Mouse (Mus musculus) neural tube, embryonic 14.5 days (tissue): ENCODE data around the gene Ap1b1. TPM values are rescaled to one million over a fixed set of nuclear protein-coding genes. Genes with fewer than 3 reads are reported as not detected.

Experiments
- ATAC-seq: fragments of 200-750 bp; cut with Nextera tagmentation; 2 replicates; pipeline ENCODE4 v1.8.0; 2017; ENCODE audit warnings: low read depth, mild to moderate bottlenecking, moderate TSS enrichment, moderate library complexity
- H3K27ac ChIP-seq: fragments of 300-500 bp; sonication (generic); 2 replicates; pipeline ENCODE4 v1.5.1; 2014; ENCODE audit warnings: low read depth, mild to moderate bottlenecking, control low read depth, low read length, moderate library complexity, mixed read lengths
- H3K27me3 ChIP-seq: fragments of 300-500 bp; sonication (generic); 2 replicates; pipeline ENCODE4 v1.6.1; 2014; ENCODE audit warnings: low read length; ENCODE audit not compliant: control insufficient read depth, insufficient read depth
- H3K36me3 ChIP-seq: fragments of 300-500 bp; sonication (generic); 2 replicates; pipeline ENCODE4 v1.6.1; 2014; ENCODE audit warnings: low read length, mixed read lengths; ENCODE audit not compliant: control insufficient read depth, insufficient read depth
- H3K4me1 ChIP-seq: fragments of 300-500 bp; sonication (generic); 2 replicates; pipeline ENCODE4 v1.6.1; 2014; ENCODE audit warnings: low read length; ENCODE audit not compliant: control insufficient read depth, insufficient read depth
- H3K4me2 ChIP-seq: fragments of 300-500 bp; sonication (generic); 2 replicates; pipeline ENCODE4 v1.6.1; 2014; ENCODE audit warnings: mild to moderate bottlenecking, low read depth, low read length, control low read depth
- H3K4me3 ChIP-seq: fragments of 300-500 bp; sonication (generic); 2 replicates; pipeline ENCODE4 v1.5.1; 2014; ENCODE audit warnings: low read depth, low read length, control low read depth, mixed read lengths
- H3K9ac ChIP-seq: fragments of 300-500 bp; sonication (generic); replicated peaks from 2 replicates; pipeline ENCODE4 v1.6.1; 2014; ENCODE audit warnings: low read depth, mild to moderate bottlenecking, control low read depth, low read length, mixed read lengths
- H3K9me3 ChIP-seq: fragments of 300-500 bp; sonication (generic); 2 replicates; pipeline ENCODE4 v1.6.1; 2016; ENCODE audit warnings: low read length; ENCODE audit not compliant: control insufficient read depth
- WGBS: fragments of 180-500 bp; shearing (Covaris S2); extraction: QIAGEN DNeasy Blood & Tissue Kit; methylation state at CpG from one replicate; pipeline ENCODE4 v1.1.7; 2014; 5-methylcytosine and 5-hydroxymethylcytosine counted together
- polyA plus RNA-seq: library from polyadenylated mRNA; unstranded; fragments of >200 nt; fragmentation: Nextera tagmentation; extraction: Ambion mirVana; gene quantifications from 2 replicates; pipeline ENCODE4 v1.2.1, GENCODE M21; 2014

Gene Ap1b1
- polyA plus RNA-seq, 1 experiment from 2014 or later, result 94.9 TPM

DNA sequence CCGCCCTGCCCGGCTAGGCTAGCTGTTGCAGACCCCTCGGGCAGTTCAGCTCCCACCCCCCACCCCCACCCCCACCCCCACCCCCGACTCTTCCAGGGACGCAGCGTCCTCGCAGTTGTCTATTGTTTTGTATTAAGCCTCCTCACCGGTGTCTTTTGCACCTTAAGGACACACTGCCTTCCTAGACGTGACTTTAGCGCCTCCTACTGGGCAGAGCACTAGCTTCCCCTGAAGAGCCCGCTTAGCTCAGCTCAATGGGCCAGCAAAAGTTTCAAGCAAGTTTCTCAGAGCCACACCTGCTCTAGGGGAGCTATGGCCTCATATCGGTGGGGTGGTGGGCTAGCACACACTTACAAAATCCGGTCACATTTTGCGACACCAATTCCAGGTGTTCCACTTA is 11.0 kb upstream of the Ap1b1 start:
- peak; percentile 45; the same call in 1 of the 2 replicates for ATAC-seq
- Histone ChIP-seq H3K27ac (no peak overlapping the region), H3K36me3 (no peaks in the 10 kb centered on the region), H3K27me3 (no peaks in the 10 kb centered on the region), H3K9me3 (no peaks in the 10 kb centered on the region), H3K4me3 (no peak overlapping the region), H3K4me2 (no peak overlapping the region), H3K9ac (no peak overlapping the region), H3K4me1 (no peaks in the 10 kb centered on the region)
- 6% methylated on average over 14 of the region's 14 CpGs for WGBS

- H3K27ac ChIP-seq, result no peak overlapping the region
- no peaks in the 10 kb centered on the region for H3K27me3 ChIP-seq
- H3K4me1 ChIP-seq, result peaks cover 9% of the 10 kb centered on the region
- H3K4me2 ChIP-seq, result no peak overlapping the region
- H3K9ac ChIP-seq, result no peak overlapping the region
- H3K9me3 ChIP-seq, result no peaks in the 10 kb centered on the region
- WGBS, result 69% methylated on average over 3 of the region's 3 CpGs
- ATAC-seq, result no peak
- H3K4me3 ChIP-seq, result no peak overlapping the region
- no peaks in the 10 kb centered on the region for H3K36me3 ChIP-seq
These were observed 3.6 kb upstream of the Ap1b1 start for GRCm38 (mm10) chr11:4983010-4983409.

GRCm38 (mm10) chr11:4983538-4983937 is 3.1 kb upstream of the Ap1b1 start:
- no peak overlapping the region for H3K4me3 ChIP-seq
- WGBS, result 75% methylated on average over 2 of the region's 2 CpGs
- H3K27me3 ChIP-seq, result no peaks in the 10 kb centered on the region
- peaks cover 9% of the 10 kb centered on the region for H3K4me1 ChIP-seq
- H3K36me3 ChIP-seq, result no peaks in the 10 kb centered on the region
- H3K27ac ChIP-seq, result no peak overlapping the region
- ATAC-seq, result no peak
- H3K9ac ChIP-seq, result no peak overlapping the region
- H3K9me3 ChIP-seq, result no peaks in the 10 kb centered on the region
- no peak overlapping the region for H3K4me2 ChIP-seq

- Histone ChIP-seq H3K9me3 (no peaks in the 10 kb centered on the region), H3K36me3 (no peaks in the 10 kb centered on the region), H3K9ac (no peak overlapping the region), H3K4me3 (no peak overlapping the region), H3K4me1 (peaks cover 9% of the 10 kb centered on the region), H3K27me3 (no peaks in the 10 kb centered on the region), H3K4me2 (no peak overlapping the region; the same call in 1 of the 2 replicates), H3K27ac (no peak overlapping the region)
- WGBS, result 3% methylated on average over 5 of the region's 5 CpGs
- ATAC-seq, result no peak
These were observed 2.4 kb upstream of the Ap1b1 start for GRCm38 (mm10) chr11:4984249-4984648.

GRCm38 (mm10) chr11:4984799-4985198 is 1.8 kb upstream of the Ap1b1 start:
- 86% methylated on average over 3 of the region's 3 CpGs for WGBS
- Histone ChIP-seq H3K9me3 (no peaks in the 10 kb centered on the region), H3K27me3 (no peaks in the 10 kb centered on the region), H3K9ac (no peak overlapping the region), H3K27ac (no peak overlapping the region), H3K36me3 (no peaks in the 10 kb centered on the region), H3K4me2 (no peak overlapping the region), H3K4me3 (no peak overlapping the region), H3K4me1 (peaks cover 9% of the 10 kb centered on the region)
- ATAC-seq, result no peak

- Histone ChIP-seq H3K4me3 (peak overlapping the region; percentile 64), H3K27ac (no peak overlapping the region), H3K9me3 (no peaks in the 10 kb centered on the region), H3K4me2 (peak overlapping the region; percentile 96), H3K27me3 (no peaks in the 10 kb centered on the region), H3K9ac (peak overlapping the region; percentile 74), H3K36me3 (no peaks in the 10 kb centered on the region; the same call in 1 of the 2 replicates), H3K4me1 (peaks cover 9% of the 10 kb centered on the region)
- no peak for ATAC-seq
- 57% methylated on average over 11 of the region's 11 CpGs for WGBS
These were observed 846 bp downstream of the Ap1b1 start for GRCm38 (mm10) chr11:4987487-4987852.

DNA sequence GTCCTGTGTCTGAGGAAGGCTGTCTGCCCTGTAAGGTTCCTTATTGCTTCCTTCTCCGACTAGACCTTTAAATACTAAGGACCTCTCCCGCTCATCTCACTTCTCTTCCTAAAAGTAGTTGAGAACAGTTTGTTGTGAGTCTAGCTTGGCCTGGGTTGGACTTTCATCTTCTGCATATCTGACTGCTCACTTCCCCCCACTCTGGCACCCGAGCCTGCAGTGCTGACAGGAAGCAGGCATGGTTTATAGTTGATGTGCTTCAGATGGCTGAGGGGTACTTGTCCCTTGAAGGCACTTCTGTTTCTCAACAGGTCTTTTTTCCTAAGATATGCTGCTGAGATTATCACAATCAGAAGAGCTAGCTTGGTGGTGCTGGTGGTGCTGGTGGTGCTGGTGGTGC is 2.6 kb downstream of the Ap1b1 start:
- Histone ChIP-seq H3K9ac (no peak overlapping the region), H3K4me3 (no peak overlapping the region), H3K4me1 (peaks cover 9% of the 10 kb centered on the region), H3K4me2 (no peak overlapping the region), H3K9me3 (no peaks in the 10 kb centered on the region), H3K36me3 (no peaks in the 10 kb centered on the region; the same call in 1 of the 2 replicates), H3K27ac (no peak overlapping the region), H3K27me3 (no peaks in the 10 kb centered on the region)
- 86% methylated on average over 3 of the region's 3 CpGs for WGBS
- no peak for ATAC-seq

DNA sequence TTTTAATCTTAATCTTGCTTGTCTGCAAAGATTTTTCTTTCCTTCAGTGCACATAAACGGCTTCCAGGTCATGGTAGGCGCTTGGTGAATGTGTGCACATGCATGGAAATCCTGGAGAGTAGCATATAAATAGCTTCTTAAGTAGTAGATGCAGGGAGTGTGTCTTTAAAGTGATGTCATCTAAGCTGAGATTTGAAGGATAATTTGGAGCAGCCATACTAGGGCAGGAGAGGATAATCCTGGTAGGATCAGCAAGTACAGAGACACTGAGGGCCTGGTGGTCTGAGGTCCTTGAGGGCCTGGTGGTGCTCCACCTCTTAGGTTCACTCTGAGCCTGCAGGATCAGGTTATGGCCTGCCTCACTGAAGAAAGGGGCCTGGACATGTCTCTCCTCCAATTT is 5.8 kb downstream of the Ap1b1 start:
- Histone ChIP-seq H3K4me3 (no peak overlapping the region), H3K36me3 (peaks cover 2% of the 10 kb centered on the region; the same call in 1 of the 2 replicates), H3K9me3 (no peaks in the 10 kb centered on the region), H3K27ac (no peak overlapping the region), H3K4me1 (peaks cover 6% of the 10 kb centered on the region), H3K4me2 (no peak overlapping the region), H3K9ac (no peak overlapping the region), H3K27me3 (no peaks in the 10 kb centered on the region)
- no peak for ATAC-seq
- WGBS, result 87% methylated on average over 2 of the region's 2 CpGs

DNA sequence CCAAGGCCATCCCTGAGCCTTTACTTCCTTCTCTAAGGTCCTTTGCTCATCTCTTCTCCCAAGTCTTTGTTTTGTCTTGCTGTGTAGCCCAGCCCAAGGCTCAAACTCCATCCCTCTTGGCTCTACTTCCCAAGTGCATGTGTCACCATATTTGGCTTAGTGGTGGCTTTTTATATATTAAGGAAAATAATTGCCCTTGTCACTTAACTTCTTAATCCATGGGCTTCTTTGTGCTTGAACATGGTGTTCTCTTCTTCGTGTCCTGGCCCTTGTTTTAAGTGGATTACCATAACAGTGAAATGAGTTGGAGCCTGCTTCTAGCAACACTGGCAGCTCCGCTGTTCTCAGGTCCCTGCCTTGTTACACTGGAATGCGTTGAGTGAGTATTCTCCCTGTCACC is 9.1 kb downstream of the Ap1b1 start:
- Histone ChIP-seq H3K4me1 (no peaks in the 10 kb centered on the region), H3K4me2 (no peak overlapping the region), H3K36me3 (peaks cover 2% of the 10 kb centered on the region; the same call in 1 of the 2 replicates), H3K27me3 (no peaks in the 10 kb centered on the region), H3K27ac (no peak overlapping the region), H3K9me3 (no peaks in the 10 kb centered on the region), H3K9ac (no peak overlapping the region), H3K4me3 (no peak overlapping the region)
- ATAC-seq, result no peak
- WGBS, result 97% methylated on average over 3 of the region's 3 CpGs
